Mouse (Mus musculus): ENCODE measurements around the gene Atg16l1.

DNA sequence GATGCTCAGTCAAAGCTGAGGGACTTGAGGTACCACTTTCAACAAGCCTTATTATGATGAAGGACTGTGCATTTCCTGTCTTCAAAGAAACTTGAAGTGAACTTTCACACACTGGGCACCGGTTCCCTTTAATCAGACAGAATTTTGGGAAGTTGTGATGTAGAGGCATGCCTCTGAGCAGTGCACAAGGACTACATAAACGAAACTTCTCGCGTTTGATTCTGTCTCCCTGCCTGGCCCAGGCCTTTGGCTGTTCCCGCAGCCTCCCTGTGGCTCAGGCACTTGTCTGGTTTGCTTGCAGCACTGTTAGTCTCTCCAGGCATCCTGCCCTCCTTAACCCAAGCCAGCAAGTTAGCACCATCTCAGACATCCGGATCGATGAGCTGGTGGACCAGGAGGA is 58.0 kb downstream of the Atg16l1 start:
- TF ChIP-seq EP300 (IDR thresholded peaks at IDR 0.05): no peak
- no peak for TF ChIP-seq CTCF (IDR thresholded peaks at IDR 0.05)

Measured in lung, postnatal 0 days (tissue).